Mouse (Mus musculus): ENCODE measurements around the gene Tmem82.

Tmem82 gene

GRCm38 (mm10) chr4:141617299-141617698 is 1.1 kb downstream of the Tmem82 start:
- DNase-seq (ENCODE audit: low read depth, low spot score) = peak; percentile 63

- DNase-seq (ENCODE audit: low read depth, low spot score) = no peak
These were observed 1.6 kb downstream of the Tmem82 start for GRCm38 (mm10) chr4:141616811-141617210.

- no peak for DNase-seq (ENCODE audit: low read depth, low spot score)
These were observed 3.5 kb downstream of the Tmem82 start for GRCm38 (mm10) chr4:141614946-141615345.

- no peak for DNase-seq (ENCODE audit: low read depth, low spot score)
These were observed 8.9 kb downstream of the Tmem82 start for GRCm38 (mm10) chr4:141609538-141609937.

- no peak for DNase-seq (ENCODE audit: low read depth, low spot score)
These were observed 12.6 kb downstream of the Tmem82 start, which contains the start of gene Fblim1 for GRCm38 (mm10) chr4:141605861-141606260. Gene Fblim1 (minus strand): TSS chr4:141606096.

GRCm38 (mm10) chr4:141605421-141605820 is 13.0 kb downstream of the Tmem82 start:
- DNase-seq (ENCODE audit: low read depth, low spot score) = no peak

- DNase-seq (ENCODE audit: low read depth, low spot score) = no peak
These were observed 13.9 kb downstream of the Tmem82 start for GRCm38 (mm10) chr4:141604493-141604892.

- DNase-seq (ENCODE audit: low read depth, low spot score) = no peak
These were observed 14.5 kb downstream of the Tmem82 start for GRCm38 (mm10) chr4:141603921-141604320.

- DNase-seq (ENCODE audit: low read depth, low spot score) = no peak
These were observed 15.8 kb downstream of the Tmem82 start for GRCm38 (mm10) chr4:141602523-141603223.

- no peak for DNase-seq (ENCODE audit: low read depth, low spot score)
These were observed 17.1 kb downstream of the Tmem82 start for GRCm38 (mm10) chr4:141601148-141601862.

- no peak for DNase-seq (ENCODE audit: low read depth, low spot score)
These were observed 18.1 kb downstream of the Tmem82 start for GRCm38 (mm10) chr4:141600364-141600763.

GRCm38 (mm10) chr4:141599251-141600141 is 18.9 kb downstream of the Tmem82 start:
- no peak for DNase-seq (ENCODE audit: low read depth, low spot score)

- no peak for DNase-seq (ENCODE audit: low read depth, low spot score)
These were observed 19.6 kb downstream of the Tmem82 start for GRCm38 (mm10) chr4:141598894-141599250.

GRCm38 (mm10) chr4:141598199-141598893 is 20.1 kb downstream of the Tmem82 start:
- no peak for DNase-seq (ENCODE audit: low read depth, low spot score)

- DNase-seq (ENCODE audit: low read depth, low spot score) = no peak
These were observed 21.6 kb downstream of the Tmem82 start for GRCm38 (mm10) chr4:141596700-141597328.

GRCm38 (mm10) chr4:141595605-141596268 is 22.7 kb downstream of the Tmem82 start:
- DNase-seq (ENCODE audit: low read depth, low spot score) = no peak

- DNase-seq (ENCODE audit: low read depth, low spot score) = no peak
These were observed 23.3 kb downstream of the Tmem82 start for GRCm38 (mm10) chr4:141595138-141595537.

- peak; percentile 29 for DNase-seq (ENCODE audit: low read depth, low spot score)
These were observed 26.9 kb downstream of the Tmem82 start for GRCm38 (mm10) chr4:141591547-141591946.

GRCm38 (mm10) chr4:141583919-141584318 is 34.5 kb downstream of the Tmem82 start:
- DNase-seq (ENCODE audit: low read depth, low spot score) = peak; percentile 41

GRCm38 (mm10) chr4:141581051-141581450 is 37.4 kb downstream of the Tmem82 start:
- no peak for DNase-seq (ENCODE audit: low read depth, low spot score)

Measured in CD4-positive helper T cell, adult 2 months (primary cell).